In genomic region chr7:28049476-28050409, GRCm38 (mm10) we compare ENCODE assay signal across 8 mouse cellular contexts. TPM values are rescaled to one million over a fixed set of nuclear protein-coding genes. Genes with fewer than 3 reads are reported as not detected.
DNase-seq lines count a peak whose midpoint lies in the region; ATAC-seq lines count a peak whose summit lies in the region.

Gene Psmc4, minus strand, starts transcription at chr7:28050101.

- H3K9ac ChIP-seq in hindbrain, embryonic 15.5 days = peak within 1 kb of the TSS; percentile 86

- peak; percentile 99 for DNase-seq in T-cell, adult 2 months (ENCODE audit: low spot score)
- peak; percentile 98 to 99 for DNase-seq in cerebellum, postnatal 36 days
- peak; percentile 97 to 99 for DNase-seq in frontal cortex, postnatal 36 days (ENCODE audit: low spot score in 2 of 2)
- peak; percentile 98 for DNase-seq in left cerebral cortex, adult 11 months (ENCODE audit: low spot score)
- peak; percentile 98 to 99 for DNase-seq in lung, postnatal 4 days
- peak; percentile 97 for DNase-seq in retina, postnatal 7 days (ENCODE audit: low read depth, low spot score)
- DNase-seq in urinary bladder, adult 2 months (ENCODE audit: low spot score) = peak; percentile 87

- H3K36me3 ChIP-seq in hindbrain, embryonic 15.5 days = peaks cover 37% of the 10 kb centered on the region

- H3K27me3 ChIP-seq in hindbrain, embryonic 15.5 days = no peaks in the 10 kb centered on the region

- ATAC-seq in hindbrain, embryonic 15.5 days (ENCODE audit: low FRiP score, low read depth) = peak; percentile 97

- peak within 1 kb of the TSS; percentile 73 for H3K27ac ChIP-seq in hindbrain, embryonic 15.5 days (replicated peaks)

- H3K4me3 ChIP-seq in hindbrain, embryonic 15.5 days = peak within 1 kb of the TSS; percentile 87

- H3K9me3 ChIP-seq in hindbrain, embryonic 15.5 days = no peaks in the 10 kb centered on the region

- under 1% methylated on average over 52 of the region's 52 CpGs for WGBS in hindbrain, embryonic 15.5 days

- H3K4me2 ChIP-seq in hindbrain, embryonic 15.5 days = peak within 1 kb of the TSS; percentile 86

- peaks cover 14% of the 10 kb centered on the region for H3K4me1 ChIP-seq in hindbrain, embryonic 15.5 days (replicated peaks)

RNA-seq across cellular contexts. Expression of gene Psmc4, which starts in this region (rescaled TPM):
- 276 and 284 TPM in 2 replicates for polyA plus RNA-seq in hindbrain, embryonic 15.5 days (2015; fragmentation: Nextera tagmentation; extraction: Ambion mirVana)
- 143 and 175 TPM in 2 replicates for polyA plus RNA-seq in urinary bladder, adult 2 months (2012; rRNA removed)

Comparison
In these comparisons a context has a peak if more than half of its experiments do, and no peak if none do; other contexts are left out.
1. Peak in every context shown above with its lines: DNase-seq, ATAC-seq, H3K4me3 ChIP-seq and H3K27ac ChIP-seq.